Mouse (Mus musculus) neural tube, embryonic 14.5 days (tissue): Measurements from ENCODE around the gene H2al1m. TPM values are rescaled to one million over a fixed set of nuclear protein-coding genes. Genes with fewer than 3 reads are reported as not detected.
A peak's percentile ranks its signal among the peaks of the same experiment; 100 is the strongest.
"Not testable (repeated sequence)": the region's sequence is repeated elsewhere in the genome, so short reads cannot be mapped to it uniquely, and the experiment has no call there.

Source experiments
- ATAC-seq: fragments of 200-750 bp; cut with Nextera tagmentation; 2 replicates; pipeline ENCODE4 v1.8.0; 2017; ENCODE audit warnings: low read depth, mild to moderate bottlenecking, moderate TSS enrichment, moderate library complexity
- H3K27ac ChIP-seq: fragments of 300-500 bp; sonication (generic); 2 replicates; pipeline ENCODE4 v1.5.1; 2014; ENCODE audit warnings: low read depth, mild to moderate bottlenecking, control low read depth, low read length, moderate library complexity, mixed read lengths
- H3K27me3 ChIP-seq: fragments of 300-500 bp; sonication (generic); 2 replicates; pipeline ENCODE4 v1.6.1; 2014; ENCODE audit warnings: low read length; ENCODE audit not compliant: control insufficient read depth, insufficient read depth
- H3K36me3 ChIP-seq: fragments of 300-500 bp; sonication (generic); 2 replicates; pipeline ENCODE4 v1.6.1; 2014; ENCODE audit warnings: low read length, mixed read lengths; ENCODE audit not compliant: control insufficient read depth, insufficient read depth
- H3K4me1 ChIP-seq: fragments of 300-500 bp; sonication (generic); 2 replicates; pipeline ENCODE4 v1.6.1; 2014; ENCODE audit warnings: low read length; ENCODE audit not compliant: control insufficient read depth, insufficient read depth
- H3K4me2 ChIP-seq: fragments of 300-500 bp; sonication (generic); 2 replicates; pipeline ENCODE4 v1.6.1; 2014; ENCODE audit warnings: mild to moderate bottlenecking, low read depth, low read length, control low read depth
- H3K4me3 ChIP-seq: fragments of 300-500 bp; sonication (generic); 2 replicates; pipeline ENCODE4 v1.5.1; 2014; ENCODE audit warnings: low read depth, low read length, control low read depth, mixed read lengths
- H3K9ac ChIP-seq: fragments of 300-500 bp; sonication (generic); replicated peaks from 2 replicates; pipeline ENCODE4 v1.6.1; 2014; ENCODE audit warnings: low read depth, mild to moderate bottlenecking, control low read depth, low read length, mixed read lengths
- H3K9me3 ChIP-seq: fragments of 300-500 bp; sonication (generic); 2 replicates; pipeline ENCODE4 v1.6.1; 2016; ENCODE audit warnings: low read length; ENCODE audit not compliant: control insufficient read depth
- WGBS: fragments of 180-500 bp; shearing (Covaris S2); extraction: QIAGEN DNeasy Blood & Tissue Kit; methylation state at CpG from one replicate; pipeline ENCODE4 v1.1.7; 2014; 5-methylcytosine and 5-hydroxymethylcytosine counted together
- polyA plus RNA-seq: library from polyadenylated mRNA; unstranded; fragments of >200 nt; fragmentation: Nextera tagmentation; extraction: Ambion mirVana; gene quantifications from 2 replicates; pipeline ENCODE4 v1.2.1, GENCODE M21; 2014

H2al1m gene
- polyA plus RNA-seq, 1 experiment from 2014 or later, result not detected

- H3K9me3 ChIP-seq, result no peaks in the 10 kb centered on the region
- no peak overlapping the region for H3K4me2 ChIP-seq
- H3K27ac ChIP-seq, result no peak overlapping the region
- WGBS, result 69% methylated on average over 1 of the region's 1 CpGs
- H3K27me3 ChIP-seq, result no peaks in the 10 kb centered on the region
- no peaks in the 10 kb centered on the region for H3K36me3 ChIP-seq
- H3K9ac ChIP-seq, result no peak overlapping the region
- H3K4me1 ChIP-seq, result no peaks in the 10 kb centered on the region
- no peak overlapping the region for H3K4me3 ChIP-seq
- no peak for ATAC-seq
These were observed 24.3 kb upstream of the H2al1m start for GRCm38 (mm10) chrX:9259267-9259666.

- no peak overlapping the region for H3K4me2 ChIP-seq
- no peak overlapping the region for H3K27ac ChIP-seq
- WGBS, result 71% methylated on average over 3 of the region's 3 CpGs
- no peak overlapping the region for H3K9ac ChIP-seq
- no peaks in the 10 kb centered on the region for H3K4me1 ChIP-seq
- no peaks in the 10 kb centered on the region for H3K27me3 ChIP-seq
- H3K36me3 ChIP-seq, result no peaks in the 10 kb centered on the region
- no peak overlapping the region for H3K4me3 ChIP-seq
- no peak for ATAC-seq
- no peaks in the 10 kb centered on the region for H3K9me3 ChIP-seq
These were observed 12.5 kb upstream of the H2al1m start for GRCm38 (mm10) chrX:9271112-9271511.

GRCm38 (mm10) chrX:9271947-9272459 lies 11.6 kb upstream of the H2al1m start:
- Histone ChIP-seq H3K27ac (no peak overlapping the region), H3K36me3 (no peaks in the 10 kb centered on the region), H3K9me3 (no peaks in the 10 kb centered on the region), H3K4me1 (no peaks in the 10 kb centered on the region), H3K9ac (no peak overlapping the region), H3K4me3 (peak overlapping the region; percentile 53), H3K27me3 (no peaks in the 10 kb centered on the region), H3K4me2 (peak overlapping the region; percentile 41; the same call in 1 of the 2 replicates)
- 27% methylated on average over 8 of the region's 8 CpGs for WGBS
- no peak for ATAC-seq

GRCm38 (mm10) chrX:9272460-9273361 lies 10.9 kb upstream of the H2al1m start, which contains the start of gene Xk:
TSS of gene Xk (plus strand) at chrX:9272756.
- Histone ChIP-seq H3K27ac (peak within 1 kb of the TSS; percentile 44; the same call in 1 of the 2 replicates), H3K4me1 (no peaks in the 10 kb centered on the region), H3K9me3 (no peaks in the 10 kb centered on the region), H3K27me3 (no peaks in the 10 kb centered on the region), H3K4me3 (peak within 1 kb of the TSS; percentile 53), H3K36me3 (no peaks in the 10 kb centered on the region), H3K9ac (peak within 1 kb of the TSS; percentile 59), H3K4me2 (peak within 1 kb of the TSS; percentile 41)
- ATAC-seq, result peak; percentile 94
- WGBS, result 18% methylated on average over 53 of the region's 94 CpGs

GRCm38 (mm10) chrX:9273377-9274002 lies 10.1 kb upstream of the H2al1m start:
- WGBS, result 56% methylated on average over 12 of the region's 12 CpGs
- H3K27ac ChIP-seq, result no peak overlapping the region
- no peaks in the 10 kb centered on the region for H3K36me3 ChIP-seq
- peak overlapping the region; percentile 59; the same call in 1 of the 2 replicates for H3K9ac ChIP-seq
- ATAC-seq, result no peak
- no peaks in the 10 kb centered on the region for H3K27me3 ChIP-seq
- no peaks in the 10 kb centered on the region for H3K4me1 ChIP-seq
- no peaks in the 10 kb centered on the region for H3K9me3 ChIP-seq
- H3K4me2 ChIP-seq, result peak overlapping the region; percentile 41
- H3K4me3 ChIP-seq, result peak overlapping the region; percentile 53

GRCm38 (mm10) chrX:9274321-9274720 lies 9.2 kb upstream of the H2al1m start:
- 85% methylated on average over 8 of the region's 8 CpGs for WGBS
- no peak for ATAC-seq

GRCm38 (mm10) chrX:9293140-9293829 lies 9.7 kb downstream of the H2al1m start:
- not testable (repeated sequence) for H3K9ac ChIP-seq, H3K4me2 ChIP-seq, H3K4me1 ChIP-seq, H3K36me3 ChIP-seq, H3K4me3 ChIP-seq, H3K27me3 ChIP-seq, ATAC-seq, H3K9me3 ChIP-seq, H3K27ac ChIP-seq
- 93% methylated on average over 3 of the region's 4 CpGs for WGBS

More at GRCm38 (mm10) chrX:9274321-9274720, 9.2 kb upstream of the H2al1m start:
- Histone ChIP-seq H3K27me3 (no peaks in the 10 kb centered on the region), H3K9me3 (no peaks in the 10 kb centered on the region), H3K36me3 (no peaks in the 10 kb centered on the region), H3K27ac (no peak overlapping the region), H3K4me1 (no peaks in the 10 kb centered on the region), H3K4me2 (no peak overlapping the region), H3K4me3 (no peak overlapping the region), H3K9ac (no peak overlapping the region)

- no peak for ATAC-seq
These were observed 14.9 kb downstream of the H2al1m start for GRCm38 (mm10) chrX:9298413-9298864.

More at GRCm38 (mm10) chrX:9298413-9298864, 14.9 kb downstream of the H2al1m start:
- no peak overlapping the region for H3K4me2 ChIP-seq
- H3K9ac ChIP-seq, result no peak overlapping the region
- H3K27ac ChIP-seq, result no peak overlapping the region
- no peaks in the 10 kb centered on the region for H3K4me1 ChIP-seq
- H3K4me3 ChIP-seq, result no peak overlapping the region
- H3K36me3 ChIP-seq, result no peaks in the 10 kb centered on the region
- 88% methylated on average over 5 of the region's 5 CpGs for WGBS
- no peaks in the 10 kb centered on the region for H3K9me3 ChIP-seq
- no peaks in the 10 kb centered on the region for H3K27me3 ChIP-seq
